Mouse (Mus musculus) gastrocnemius, adult 8-10 months (tissue): ENCODE measurements around the gene Rabep2. TPM values are rescaled to one million over a fixed set of nuclear protein-coding genes. Genes with fewer than 3 reads are reported as not detected.

Experiments used
- DNase-seq, 2 experiments: peaks; one replicate each; pipeline ENCODE4 v3.0.0; 2022; ENCODE audit warnings: low spot score in 2 of 2
- total RNA-seq, 4 experiments: library from RNA; stranded (reverse); gene quantifications; 2 replicates each; pipeline ENCODE4 v1.2.4; 2022

Gene Rabep2
- total RNA-seq, 4 experiments from 2014 or later: 10.5 to 19.2 (median 15.1) TPM

DNA sequence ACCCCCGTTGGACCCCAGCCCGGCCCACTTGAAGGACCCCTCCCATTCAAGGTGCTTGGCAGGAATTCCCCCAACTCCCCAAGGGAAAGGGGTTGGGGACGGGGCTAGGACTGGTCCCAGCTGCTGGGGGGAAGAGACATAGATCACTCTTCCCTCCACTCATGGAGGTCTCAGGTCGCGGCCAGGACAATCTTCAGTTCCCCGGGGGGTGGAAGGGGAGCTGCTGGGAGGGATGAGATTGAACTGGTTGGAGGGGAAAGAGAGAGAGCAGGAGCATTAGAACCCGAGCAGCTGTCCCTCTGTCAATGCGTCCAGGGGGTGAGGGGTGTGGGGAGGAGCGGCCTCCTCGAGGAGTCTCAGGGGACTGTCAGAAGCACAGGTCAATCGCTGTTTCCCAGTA lies 63.4 kb downstream of the Rabep2 start:
- no peak for DNase-seq

DNA sequence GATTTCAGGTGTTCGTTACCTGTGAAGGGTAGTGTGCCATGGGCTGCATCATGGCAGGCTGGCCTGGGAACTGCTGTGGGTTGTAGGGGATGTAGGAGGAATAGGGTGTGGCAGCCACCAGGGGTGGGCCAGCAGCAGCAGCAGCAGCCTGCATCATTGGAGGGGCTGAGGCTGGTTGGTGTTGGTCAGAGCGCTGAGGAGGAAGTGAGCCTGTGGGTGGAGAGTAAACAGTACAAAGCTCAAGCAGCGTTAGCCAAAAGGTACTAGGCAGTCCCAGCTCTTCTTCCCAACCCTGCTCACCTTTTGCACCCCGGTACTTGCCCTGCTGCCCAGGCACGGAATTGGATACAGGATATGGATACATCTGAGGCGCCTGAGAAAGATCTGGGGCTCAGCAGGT lies 65.6 kb downstream of the Rabep2 start:
- no peak for DNase-seq

DNA sequence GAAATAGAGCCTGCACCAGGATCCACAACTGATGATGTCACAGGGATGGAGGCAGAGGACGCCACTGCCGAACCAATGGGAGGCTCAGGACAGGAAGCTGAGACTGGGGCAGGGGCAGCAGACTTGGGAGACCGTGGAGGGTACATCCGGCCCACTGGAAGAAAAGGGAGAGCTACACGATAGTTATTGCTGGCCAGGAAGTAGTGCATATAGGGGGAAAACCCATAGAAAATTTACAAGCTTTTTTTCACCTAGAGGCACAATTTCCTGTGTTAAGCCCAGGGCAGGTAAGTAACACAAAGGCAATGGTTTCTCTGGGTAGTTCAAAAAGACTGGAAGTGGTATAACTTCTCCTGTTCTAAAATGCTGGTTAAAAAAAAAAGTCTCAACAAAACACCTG lies 67.9 kb downstream of the Rabep2 start:
- no peak for DNase-seq

DNA sequence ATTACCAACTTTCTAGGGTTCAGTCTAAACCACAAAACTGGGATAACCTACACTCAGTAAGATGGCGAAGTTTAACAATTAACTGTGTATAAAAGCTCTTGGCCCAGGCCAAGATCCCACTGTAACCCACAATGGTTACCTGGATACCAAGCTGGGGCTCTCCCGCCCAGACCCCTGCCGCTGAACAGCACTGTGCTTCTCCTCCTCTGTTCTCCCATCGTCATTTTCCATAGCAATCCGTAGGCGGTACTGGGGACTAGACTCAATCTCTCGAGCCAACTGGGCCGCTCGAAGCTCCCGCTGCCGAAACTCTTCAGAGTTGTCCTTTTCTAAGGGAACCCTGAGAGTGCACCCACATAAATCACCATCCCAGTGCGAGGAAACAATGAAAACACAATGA lies 69.4 kb downstream of the Rabep2 start:
- DNase-seq: no peak

Other genes with a start within 250 kb of the Rabep2 start
- gene Xpo6, start 228.3 kb upstream of the Rabep2 start, total RNA-seq: 10 to 100 TPM in 3 of 4 experiments, 1 to 10 TPM in 1; 8.3 to 18.1 (median 11.8) TPM
- 10 to 100 TPM; 13.0 to 18.8 (median 16.8) TPM for gene Sbk1, start 156.1 kb upstream of the Rabep2 start, total RNA-seq
- under 1 TPM in 1 of 4 experiments, not detected in 3; 0.43 TPM for gene Lat, start 59.2 kb upstream of the Rabep2 start, total RNA-seq
- 10 to 100 TPM; 22.7 to 23.9 (median 22.8) TPM for gene Spns1, start 51.3 kb upstream of the Rabep2 start, total RNA-seq
- gene Nfatc2ip, start 32.0 kb upstream of the Rabep2 start, total RNA-seq: 1 to 10 TPM; 2.1 to 4.3 (median 3.0) TPM
- not detected for gene Cd19, start 13.9 kb upstream of the Rabep2 start, total RNA-seq
- gene Atp2a1, start 34.3 kb downstream of the Rabep2 start, total RNA-seq: over 10,000 TPM; 27,209 to 31,432 (median 30,252) TPM
- gene Sh2b1, start 46.7 kb downstream of the Rabep2 start, total RNA-seq: 10 to 100 TPM; 45.9 to 57.4 (median 49.0) TPM
- gene Tufm, start 58.6 kb downstream of the Rabep2 start, total RNA-seq: 100 to 1,000 TPM; 116 to 151 (median 137) TPM
- gene Atxn2l, start 74.7 kb downstream of the Rabep2 start, total RNA-seq: 10 to 100 TPM; 25.4 to 32.4 (median 29.9) TPM
- 100 to 1,000 TPM; 151 to 172 (median 160) TPM for gene Eif3c, start 137.7 kb downstream of the Rabep2 start, total RNA-seq
- gene Apobr, start 156.2 kb downstream of the Rabep2 start, total RNA-seq: under 1 TPM; 0.15 to 0.94 (median 0.29) TPM
- 10 to 100 TPM in 3 of 4 experiments, 1 to 10 TPM in 1; 9.0 to 14.7 (median 12.6) TPM for gene Cln3, start 157.1 kb downstream of the Rabep2 start, total RNA-seq
- gene Il27, start 166.2 kb downstream of the Rabep2 start, total RNA-seq: not detected
- 1 to 10 TPM; 3.5 to 6.7 (median 4.7) TPM for gene Nupr1, start 202.1 kb downstream of the Rabep2 start, total RNA-seq
- 10 to 100 TPM; 26.7 to 43.5 (median 34.7) TPM for gene Sgf29, start 220.6 kb downstream of the Rabep2 start, total RNA-seq
- 10 to 100 TPM in 2 of 4 experiments, 1 to 10 TPM in 2; 5.9 to 17.4 (median 10.6) TPM for gene Sult1a1, start 247.7 kb downstream of the Rabep2 start, total RNA-seq